Mouse (Mus musculus) neural tube, embryonic 15.5 days (tissue): ENCODE measurements around the gene Flnb. TPM values are rescaled to one million over a fixed set of nuclear protein-coding genes. Genes with fewer than 3 reads are reported as not detected.

Experiments used
- ATAC-seq: fragments of 200-750 bp; cut with Nextera tagmentation; 2 replicates; pipeline ENCODE4 v1.8.0; 2017; ENCODE audit warnings: mild to moderate bottlenecking, moderate TSS enrichment, moderate library complexity; ENCODE audit not compliant: low FRiP score
- H3K27ac ChIP-seq: fragments of 300-500 bp; sonication (generic); replicated peaks from 2 replicates; pipeline ENCODE4 v1.5.1; 2015; ENCODE audit warnings: mild to moderate bottlenecking, inconsistent platforms
- H3K27me3 ChIP-seq: fragments of 300-500 bp; sonication (generic); replicated peaks from 2 replicates; pipeline ENCODE4 v1.6.1; 2015; ENCODE audit warnings: inconsistent platforms
- H3K36me3 ChIP-seq: fragments of 300-500 bp; sonication (generic); 2 replicates; pipeline ENCODE4 v1.6.1; 2015; ENCODE audit warnings: inconsistent platforms
- H3K4me1 ChIP-seq: fragments of 300-500 bp; sonication (generic); 2 replicates; pipeline ENCODE4 v1.6.1; 2015; ENCODE audit warnings: inconsistent platforms
- H3K4me2 ChIP-seq: fragments of 300-500 bp; sonication (generic); 2 replicates; pipeline ENCODE4 v1.6.1; 2015; ENCODE audit warnings: inconsistent platforms, mild to moderate bottlenecking, moderate library complexity
- H3K4me3 ChIP-seq: fragments of 300-500 bp; sonication (generic); replicated peaks from 2 replicates; pipeline ENCODE4 v1.5.1; 2015; ENCODE audit warnings: mild to moderate bottlenecking, inconsistent platforms
- H3K9ac ChIP-seq: fragments of 300-500 bp; sonication (generic); replicated peaks from 2 replicates; pipeline ENCODE4 v1.6.1; 2015; ENCODE audit warnings: mild to moderate bottlenecking, inconsistent platforms
- H3K9me3 ChIP-seq: fragments of 300-500 bp; sonication (generic); replicated peaks from 2 replicates; pipeline ENCODE4 v1.6.1; 2016; ENCODE audit warnings: inconsistent platforms
- WGBS: fragments of 180-500 bp; shearing (Covaris S2); methylation state at CpG from one replicate; pipeline ENCODE4 v1.1.7; 2015; ENCODE audit warnings: mixed read lengths; 5-methylcytosine and 5-hydroxymethylcytosine counted together
- polyA plus RNA-seq: library from polyadenylated mRNA; unstranded; fragments of >200 nt; fragmentation: Nextera tagmentation; extraction: Ambion mirVana; gene quantifications from 2 replicates; pipeline ENCODE4 v1.2.1, GENCODE M21; 2015

Gene Flnb
- polyA plus RNA-seq, 1 experiment from 2014 or later, result 6.8 TPM

- H3K27me3 ChIP-seq, result no peaks in the 10 kb centered on the region
- H3K4me3 ChIP-seq, result no peak overlapping the region
- 0 out of 2 replicates have a peak, but pooled peaks cover 4% of the 10 kb centered on the region for H3K4me1 ChIP-seq
- WGBS, result 78% methylated on average over 10 of the region's 10 CpGs
- no peak overlapping the region for H3K4me2 ChIP-seq
- no peak for ATAC-seq
- H3K9me3 ChIP-seq, result no peaks in the 10 kb centered on the region
- H3K9ac ChIP-seq, result no peak overlapping the region
- H3K36me3 ChIP-seq, result peaks cover 53% of the 10 kb centered on the region
- no peak overlapping the region for H3K27ac ChIP-seq
These were observed 91.7 kb downstream of the Flnb start for GRCm38 (mm10) chr14:7909472-7909871.

GRCm38 (mm10) chr14:7913842-7914241 lies 96.1 kb downstream of the Flnb start:
- ATAC-seq, result no peak
- Histone ChIP-seq H3K36me3 (peaks cover 60% of the 10 kb centered on the region), H3K4me3 (no peak overlapping the region), H3K27ac (no peak overlapping the region), H3K27me3 (no peaks in the 10 kb centered on the region), H3K9me3 (no peaks in the 10 kb centered on the region), H3K4me2 (no peak overlapping the region), H3K4me1 (0 out of 2 replicates have a peak, but pooled peaks cover 4% of the 10 kb centered on the region), H3K9ac (no peak overlapping the region)
- WGBS, result 70% methylated on average over 7 of the region's 7 CpGs

- Histone ChIP-seq H3K4me1 (0 out of 2 replicates have a peak, but pooled peaks cover 4% of the 10 kb centered on the region), H3K27ac (no peak overlapping the region), H3K4me3 (no peak overlapping the region), H3K4me2 (no peak overlapping the region), H3K9ac (no peak overlapping the region), H3K9me3 (no peaks in the 10 kb centered on the region), H3K27me3 (no peaks in the 10 kb centered on the region), H3K36me3 (peaks cover 63% of the 10 kb centered on the region)
- ATAC-seq, result no peak
- 74% methylated on average over 4 of the region's 4 CpGs for WGBS
These were observed 96.7 kb downstream of the Flnb start for GRCm38 (mm10) chr14:7914461-7914860.

- WGBS, result 83% methylated on average over 6 of the region's 6 CpGs
- Histone ChIP-seq H3K4me2 (no peak overlapping the region), H3K9me3 (no peaks in the 10 kb centered on the region), H3K36me3 (peaks cover 72% of the 10 kb centered on the region), H3K9ac (no peak overlapping the region), H3K4me1 (0 out of 2 replicates have a peak, but pooled peaks cover 3% of the 10 kb centered on the region), H3K27ac (no peak overlapping the region), H3K4me3 (no peak overlapping the region), H3K27me3 (no peaks in the 10 kb centered on the region)
- ATAC-seq, result no peak
These were observed 100.6 kb downstream of the Flnb start for GRCm38 (mm10) chr14:7918150-7918991.

GRCm38 (mm10) chr14:7919309-7919708 lies 101.6 kb downstream of the Flnb start:
- no peaks in the 10 kb centered on the region for H3K4me1 ChIP-seq
- no peak overlapping the region for H3K9ac ChIP-seq
- ATAC-seq, result no peak
- 92% methylated on average over 5 of the region's 5 CpGs for WGBS
- H3K27ac ChIP-seq, result no peak overlapping the region
- peaks cover 80% of the 10 kb centered on the region for H3K36me3 ChIP-seq
- H3K4me3 ChIP-seq, result no peak overlapping the region
- H3K4me2 ChIP-seq, result no peak overlapping the region
- no peaks in the 10 kb centered on the region for H3K9me3 ChIP-seq
- no peaks in the 10 kb centered on the region for H3K27me3 ChIP-seq

GRCm38 (mm10) chr14:7919921-7920320 lies 102.2 kb downstream of the Flnb start:
- Histone ChIP-seq H3K27me3 (no peaks in the 10 kb centered on the region), H3K9ac (no peak overlapping the region), H3K4me3 (no peak overlapping the region), H3K4me1 (no peaks in the 10 kb centered on the region), H3K9me3 (no peaks in the 10 kb centered on the region), H3K4me2 (no peak overlapping the region), H3K36me3 (peaks cover 78% of the 10 kb centered on the region), H3K27ac (no peak overlapping the region)
- no peak for ATAC-seq
- WGBS, result 81% methylated on average over 4 of the region's 4 CpGs

GRCm38 (mm10) chr14:7921459-7921858 lies 103.7 kb downstream of the Flnb start:
- Histone ChIP-seq H3K27ac (no peak overlapping the region), H3K36me3 (peaks cover 78% of the 10 kb centered on the region), H3K4me2 (no peak overlapping the region), H3K4me3 (no peak overlapping the region), H3K27me3 (no peaks in the 10 kb centered on the region), H3K9ac (no peak overlapping the region), H3K4me1 (no peaks in the 10 kb centered on the region), H3K9me3 (no peaks in the 10 kb centered on the region)
- 92% methylated on average over 5 of the region's 5 CpGs for WGBS
- ATAC-seq, result no peak

GRCm38 (mm10) chr14:7923635-7924034 lies 105.9 kb downstream of the Flnb start:
- Histone ChIP-seq H3K9ac (no peak overlapping the region), H3K4me1 (no peaks in the 10 kb centered on the region), H3K4me2 (no peak overlapping the region), H3K27me3 (no peaks in the 10 kb centered on the region), H3K4me3 (no peak overlapping the region), H3K36me3 (peaks cover 72% of the 10 kb centered on the region), H3K27ac (no peak overlapping the region), H3K9me3 (no peaks in the 10 kb centered on the region)
- ATAC-seq, result no peak

- H3K4me2 ChIP-seq, result no peak overlapping the region
- peaks cover 84% of the 10 kb centered on the region for H3K36me3 ChIP-seq
- no peak overlapping the region for H3K4me3 ChIP-seq
- no peaks in the 10 kb centered on the region for H3K4me1 ChIP-seq
- no peak for ATAC-seq
- no peak overlapping the region for H3K9ac ChIP-seq
- H3K27me3 ChIP-seq, result no peaks in the 10 kb centered on the region
- H3K27ac ChIP-seq, result no peak overlapping the region
- H3K9me3 ChIP-seq, result no peaks in the 10 kb centered on the region
- 89% methylated on average over 1 of the region's 1 CpGs for WGBS
These were observed 110.6 kb downstream of the Flnb start for GRCm38 (mm10) chr14:7928362-7928761.

GRCm38 (mm10) chr14:7929029-7929428 lies 111.3 kb downstream of the Flnb start:
- Histone ChIP-seq H3K36me3 (peaks cover 86% of the 10 kb centered on the region), H3K4me2 (no peak overlapping the region), H3K27me3 (no peaks in the 10 kb centered on the region), H3K9me3 (no peaks in the 10 kb centered on the region), H3K27ac (no peak overlapping the region), H3K9ac (no peak overlapping the region), H3K4me3 (no peak overlapping the region), H3K4me1 (no peaks in the 10 kb centered on the region)
- ATAC-seq, result no peak
- 90% methylated on average over 7 of the region's 7 CpGs for WGBS

GRCm38 (mm10) chr14:7932151-7932550 lies 114.4 kb downstream of the Flnb start:
- Histone ChIP-seq H3K36me3 (peaks cover 82% of the 10 kb centered on the region), H3K4me2 (no peak overlapping the region), H3K27me3 (no peaks in the 10 kb centered on the region), H3K4me3 (no peak overlapping the region), H3K9me3 (no peaks in the 10 kb centered on the region), H3K9ac (no peak overlapping the region), H3K4me1 (peaks cover 12% of the 10 kb centered on the region), H3K27ac (no peak overlapping the region)
- ATAC-seq, result no peak
- WGBS, result 96% methylated on average over 4 of the region's 4 CpGs

- H3K36me3 ChIP-seq, result peaks cover 66% of the 10 kb centered on the region
- no peaks in the 10 kb centered on the region for H3K9me3 ChIP-seq
- WGBS, result 93% methylated on average over 7 of the region's 7 CpGs
- no peak overlapping the region for H3K27ac ChIP-seq
- H3K4me2 ChIP-seq, result no peak overlapping the region
- H3K4me1 ChIP-seq, result peaks cover 26% of the 10 kb centered on the region
- no peak for ATAC-seq
- H3K4me3 ChIP-seq, result no peak overlapping the region
- H3K9ac ChIP-seq, result no peak overlapping the region
- H3K27me3 ChIP-seq, result no peaks in the 10 kb centered on the region
These were observed 116.4 kb downstream of the Flnb start for GRCm38 (mm10) chr14:7934166-7934565.
